Mouse (Mus musculus): ENCODE measurements around the gene Hoxa7. TPM values are rescaled to one million over a fixed set of nuclear protein-coding genes. Genes with fewer than 3 reads are reported as not detected.

The Hoxa7 gene
- total and polyA plus RNA-seq, 3 experiments: 0.25 to 0.50 (median 0.31) TPM

GRCm38 (mm10) chr6:52172501-52172900 lies 49.2 kb downstream of the Hoxa7 start:
- Histone ChIP-seq H3K36me3 (ENCODE audit: control insufficient read depth, insufficient read depth, low read length) (no peaks in the 10 kb centered on the region), H3K27me3 (ENCODE audit: control insufficient read depth, insufficient read depth, low read length) (peaks cover 20% of the 10 kb centered on the region), H3K4me1 (ENCODE audit: control insufficient read depth, insufficient read depth, low read length) (no peaks in the 10 kb centered on the region), H3K27ac (no peak overlapping the region), H3K9ac (ENCODE audit: low read depth, low read length) (0 out of 2 replicates have a peak overlapping the region, but pooled peaks have one; percentile 15), H3K4me3 (peak overlapping the region; percentile 24), H3K79me2 (replicated peaks; ENCODE audit: control insufficient read depth, insufficient read depth, low read length) (no peaks in the 10 kb centered on the region)
- WGBS: 6% methylated on average over 34 of the region's 35 CpGs
- TF ChIP-seq POLR2A (IDR thresholded peaks at IDR 0.05; ENCODE audit: insufficient read depth, low read depth, low read length) (no peak), EP300 (IDR thresholded peaks at IDR 0.05; ENCODE audit: insufficient read depth, low read depth, low read length) (no peak), CTCF (IDR thresholded peaks at IDR 0.05) (no peak)
- peak; percentile 72 to 74 for DNase-seq
- intact Hi-C loops (cut with DNase I): no loop called here

GRCm38 (mm10) chr6:52171938-52172337 lies 49.7 kb downstream of the Hoxa7 start:
- WGBS: 18% methylated on average over 7 of the region's 7 CpGs
- Histone ChIP-seq H3K9ac (ENCODE audit: low read depth, low read length) (no peak overlapping the region), H3K27me3 (ENCODE audit: control insufficient read depth, insufficient read depth, low read length) (peaks cover 20% of the 10 kb centered on the region), H3K27ac (no peak overlapping the region), H3K79me2 (replicated peaks; ENCODE audit: control insufficient read depth, insufficient read depth, low read length) (no peaks in the 10 kb centered on the region), H3K4me3 (no peak overlapping the region), H3K36me3 (ENCODE audit: control insufficient read depth, insufficient read depth, low read length) (no peaks in the 10 kb centered on the region), H3K4me1 (ENCODE audit: control insufficient read depth, insufficient read depth, low read length) (no peaks in the 10 kb centered on the region)
- DNase-seq: no peak
- TF ChIP-seq EP300 (IDR thresholded peaks at IDR 0.05; ENCODE audit: insufficient read depth, low read depth, low read length) (no peak), CTCF (IDR thresholded peaks at IDR 0.05) (no peak), POLR2A (IDR thresholded peaks at IDR 0.05; ENCODE audit: insufficient read depth, low read depth, low read length) (no peak)
- intact Hi-C loops (cut with DNase I): no loop called here

- Histone ChIP-seq H3K79me2 (replicated peaks; ENCODE audit: control insufficient read depth, insufficient read depth, low read length) (no peaks in the 10 kb centered on the region), H3K27me3 (ENCODE audit: control insufficient read depth, insufficient read depth, low read length) (peaks cover 19% of the 10 kb centered on the region), H3K4me1 (ENCODE audit: control insufficient read depth, insufficient read depth, low read length) (no peaks in the 10 kb centered on the region), H3K27ac (no peak overlapping the region; the same call in 1 of the 2 replicates), H3K4me3 (no peak overlapping the region), H3K9ac (ENCODE audit: low read depth, low read length) (no peak overlapping the region), H3K36me3 (ENCODE audit: control insufficient read depth, insufficient read depth, low read length) (no peaks in the 10 kb centered on the region)
- DNase-seq: no peak
- intact Hi-C loops (cut with DNase I): no loop called here
- WGBS: 24% methylated on average over 4 of the region's 4 CpGs
- TF ChIP-seq EP300 (IDR thresholded peaks at IDR 0.05; ENCODE audit: insufficient read depth, low read depth, low read length) (no peak), POLR2A (IDR thresholded peaks at IDR 0.05; ENCODE audit: insufficient read depth, low read depth, low read length) (no peak), CTCF (IDR thresholded peaks at IDR 0.05) (no peak)
These were observed 50.3 kb downstream of the Hoxa7 start for GRCm38 (mm10) chr6:52171331-52171730.

- intact Hi-C loops (cut with DNase I): no loop called here
These were observed 50.8 kb downstream of the Hoxa7 start for GRCm38 (mm10) chr6:52170898-52171223.

GRCm38 (mm10) chr6:52170166-52170897 lies 51.3 kb downstream of the Hoxa7 start:
- Histone ChIP-seq H3K9ac (ENCODE audit: low read depth, low read length) (no peak overlapping the region), H3K27ac (peak overlapping the region; percentile 4; the same call in 1 of the 2 replicates), H3K36me3 (ENCODE audit: control insufficient read depth, insufficient read depth, low read length) (no peaks in the 10 kb centered on the region), H3K79me2 (replicated peaks; ENCODE audit: control insufficient read depth, insufficient read depth, low read length) (no peaks in the 10 kb centered on the region), H3K4me3 (no peak overlapping the region), H3K27me3 (ENCODE audit: control insufficient read depth, insufficient read depth, low read length) (peaks cover 22% of the 10 kb centered on the region), H3K4me1 (ENCODE audit: control insufficient read depth, insufficient read depth, low read length) (no peaks in the 10 kb centered on the region)
- intact Hi-C loops (cut with DNase I): no loop called here
- 11% methylated on average over 40 of the region's 40 CpGs for WGBS
- no peak for DNase-seq
- TF ChIP-seq CTCF (IDR thresholded peaks at IDR 0.05) (no peak), EP300 (IDR thresholded peaks at IDR 0.05; ENCODE audit: insufficient read depth, low read depth, low read length) (no peak), POLR2A (IDR thresholded peaks at IDR 0.05; ENCODE audit: insufficient read depth, low read depth, low read length) (no peak)

More at GRCm38 (mm10) chr6:52170898-52171223, 50.8 kb downstream of the Hoxa7 start:
- TF ChIP-seq CTCF (IDR thresholded peaks at IDR 0.05): no peak
- no peak for TF ChIP-seq POLR2A (IDR thresholded peaks at IDR 0.05; ENCODE audit: insufficient read depth, low read depth, low read length)
- no peak for TF ChIP-seq EP300 (IDR thresholded peaks at IDR 0.05; ENCODE audit: insufficient read depth, low read depth, low read length)
- H3K27me3 ChIP-seq (ENCODE audit: control insufficient read depth, insufficient read depth, low read length): peaks cover 19% of the 10 kb centered on the region
- no peaks in the 10 kb centered on the region for H3K36me3 ChIP-seq (ENCODE audit: control insufficient read depth, insufficient read depth, low read length)
- 12% methylated on average over 5 of the region's 5 CpGs for WGBS
- no peaks in the 10 kb centered on the region for H3K4me1 ChIP-seq (ENCODE audit: control insufficient read depth, insufficient read depth, low read length)
- no peak overlapping the region for H3K9ac ChIP-seq (ENCODE audit: low read depth, low read length)
- DNase-seq: no peak
- H3K4me3 ChIP-seq: no peak overlapping the region
- H3K79me2 ChIP-seq (replicated peaks; ENCODE audit: control insufficient read depth, insufficient read depth, low read length): no peaks in the 10 kb centered on the region
- peak overlapping the region; percentile 4; the same call in 1 of the 2 replicates for H3K27ac ChIP-seq

DNA sequence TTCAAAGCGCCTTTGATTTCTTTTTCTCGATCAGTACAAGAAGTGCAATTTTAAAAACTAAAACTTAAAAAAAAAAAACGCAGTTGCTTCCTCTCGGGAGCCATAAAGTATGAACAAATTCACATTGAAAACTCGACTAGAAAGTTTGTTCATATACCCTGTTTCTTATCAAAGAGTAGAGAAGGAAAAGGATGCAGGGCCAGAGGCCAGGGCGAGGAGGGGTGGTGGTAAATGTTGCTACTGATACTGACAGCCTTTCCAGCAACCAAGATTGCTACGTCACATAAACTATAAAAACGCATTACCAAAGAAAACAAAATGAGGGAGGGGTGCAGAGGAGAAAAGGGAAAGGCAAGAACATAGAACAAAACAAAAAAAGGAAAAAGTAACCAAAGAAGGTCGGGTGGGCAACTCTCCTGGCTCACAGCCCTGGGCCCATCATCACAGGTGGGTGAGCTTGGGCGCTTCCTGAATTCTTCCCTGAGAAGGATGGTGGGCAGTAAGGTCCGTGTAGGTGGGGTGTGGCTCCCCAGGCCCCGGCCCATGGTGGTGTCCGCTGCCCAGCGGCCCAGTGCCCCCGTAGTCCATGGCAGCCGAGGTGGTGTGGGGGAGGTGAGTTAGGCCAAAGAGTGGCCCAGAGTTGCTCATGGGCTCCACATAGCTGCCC lies 52.0 kb downstream of the Hoxa7 start:
- Histone ChIP-seq H3K79me2 (replicated peaks; ENCODE audit: control insufficient read depth, insufficient read depth, low read length) (no peaks in the 10 kb centered on the region), H3K36me3 (ENCODE audit: control insufficient read depth, insufficient read depth, low read length) (no peaks in the 10 kb centered on the region), H3K4me1 (ENCODE audit: control insufficient read depth, insufficient read depth, low read length) (no peaks in the 10 kb centered on the region), H3K27ac (no peak overlapping the region), H3K4me3 (no peak overlapping the region), H3K9ac (ENCODE audit: low read depth, low read length) (no peak overlapping the region), H3K27me3 (ENCODE audit: control insufficient read depth, insufficient read depth, low read length) (peaks cover 20% of the 10 kb centered on the region)
- intact Hi-C loops (cut with DNase I): no loop called here
- no peak for TF ChIP-seq EP300 (IDR thresholded peaks at IDR 0.05; ENCODE audit: insufficient read depth, low read depth, low read length)
- no peak for TF ChIP-seq CTCF (IDR thresholded peaks at IDR 0.05)
- no peak for TF ChIP-seq POLR2A (IDR thresholded peaks at IDR 0.05; ENCODE audit: insufficient read depth, low read depth, low read length)
- WGBS: 25% methylated on average over 16 of the region's 16 CpGs
- no peak for DNase-seq
